Mouse (Mus musculus) bone marrow, adult 2 months (tissue): Measurements from ENCODE around the gene Dtnb.

Experiments
- CTCF ChIP-seq: fragments of 200-500 bp; IDR thresholded peaks from 2 replicates; pipeline ENCODE4 v1.5.1; 2011; ENCODE audit warnings: low read length, control low read depth; ENCODE audit not compliant: control insufficient read depth, insufficient read depth
- POLR2A ChIP-seq: fragments of 200-500 bp; IDR thresholded peaks from 2 replicates; pipeline ENCODE4 v1.6.1; 2011; ENCODE audit warnings: low read depth, mild to moderate bottlenecking, control low read depth, low read length, borderline replicate concordance; ENCODE audit not compliant: control insufficient read depth

GRCm38 (mm10) chr12:3659554-3660311 is 87.6 kb downstream of the Dtnb start:
- TF ChIP-seq POLR2A = no peak
- TF ChIP-seq CTCF = no peak
